Mouse (Mus musculus) limb, embryonic 11.5 days (tissue): ENCODE measurements around the gene Hhat. TPM values are rescaled to one million over a fixed set of nuclear protein-coding genes. Genes with fewer than 3 reads are reported as not detected.

Source experiments
- ATAC-seq: fragments of 200-750 bp; cut with Nextera tagmentation; 2 replicates; pipeline ENCODE4 v1.8.0; 2017; ENCODE audit warnings: low read depth; ENCODE audit not compliant: insufficient number of reproducible peaks, low FRiP score, low TSS enrichment
- DNase-seq: peaks from one replicate; pipeline ENCODE4 v3.0.0-alpha.2; 2015; ENCODE audit warnings: low spot score
- H3K27ac ChIP-seq: fragments of 300-500 bp; sonication (generic); replicated peaks from 2 replicates; pipeline ENCODE4 v1.5.1; 2014; ENCODE audit warnings: low read depth, mild to moderate bottlenecking, low read length
- H3K27me3 ChIP-seq: fragments of 300-500 bp; sonication (generic); 2 replicates; pipeline ENCODE4 v1.6.1; 2014; ENCODE audit warnings: mild to moderate bottlenecking, low read length, mixed read lengths; ENCODE audit not compliant: control insufficient read depth, insufficient read depth
- H3K36me3 ChIP-seq: fragments of 300-500 bp; sonication (generic); 2 replicates; pipeline ENCODE4 v1.6.1; 2014; ENCODE audit warnings: mild to moderate bottlenecking, low read length, moderate library complexity, mixed read lengths; ENCODE audit not compliant: control insufficient read depth, insufficient read depth
- H3K4me1 ChIP-seq: fragments of 300-500 bp; sonication (generic); 2 replicates; pipeline ENCODE4 v1.6.1; 2014; ENCODE audit warnings: low read length, mixed read lengths; ENCODE audit not compliant: control insufficient read depth, insufficient read depth
- H3K4me2 ChIP-seq: fragments of 300-500 bp; sonication (generic); 2 replicates; pipeline ENCODE4 v1.6.1; 2014; ENCODE audit warnings: low read depth, mild to moderate bottlenecking, moderate library complexity; ENCODE audit not compliant: severe bottlenecking
- H3K4me3 ChIP-seq: fragments of 300-500 bp; sonication (generic); 2 replicates; pipeline ENCODE4 v1.5.1; 2014; ENCODE audit warnings: low read depth, low read length
- H3K9ac ChIP-seq: fragments of 300-500 bp; sonication (generic); 2 replicates; pipeline ENCODE4 v1.6.1; 2014; ENCODE audit warnings: mild to moderate bottlenecking, low read length
- H3K9me3 ChIP-seq: fragments of 300-500 bp; sonication (generic); 2 replicates; pipeline ENCODE4 v1.6.1; 2016; ENCODE audit warnings: low read length; ENCODE audit not compliant: control insufficient read depth
- WGBS: fragments of 180-500 bp; shearing (Covaris S2); extraction: QIAGEN DNeasy Blood & Tissue Kit; methylation state at CpG from one replicate; pipeline ENCODE4 v1.1.7; 2014; 5-methylcytosine and 5-hydroxymethylcytosine counted together
- polyA plus RNA-seq: library from polyadenylated mRNA; unstranded; fragments of >200 nt; fragmentation: Nextera tagmentation; extraction: Ambion mirVana; gene quantifications from 2 replicates; pipeline ENCODE4 v1.2.1, GENCODE M21; 2014

The Hhat gene
- polyA plus RNA-seq, 1 experiment from 2014 or later = 16.6 TPM

DNA sequence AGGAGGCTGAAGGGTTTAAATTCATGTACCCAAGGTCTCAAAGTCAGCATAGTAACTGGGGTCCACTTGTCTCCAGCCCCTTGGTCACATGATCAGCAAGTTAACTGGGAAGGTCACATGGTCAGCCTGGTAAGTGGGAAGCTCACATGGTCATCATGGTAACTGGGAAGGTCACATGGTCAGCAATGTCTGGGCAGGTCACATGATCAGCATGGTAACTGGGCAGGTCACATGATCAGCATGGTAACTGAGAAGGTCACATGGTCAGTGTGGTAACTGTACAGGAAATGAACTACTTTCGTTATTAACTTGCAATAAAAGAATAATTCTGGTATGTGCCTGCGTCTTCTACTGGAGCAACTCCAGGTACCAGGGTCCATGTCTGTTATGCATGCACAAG, 29.1 kb downstream of the Hhat start:
- H3K9ac ChIP-seq = no peak overlapping the region
- H3K4me1 ChIP-seq = peaks cover 2% of the 10 kb centered on the region; the same call in 1 of the 2 replicates
- no peak overlapping the region for H3K4me3 ChIP-seq
- no peak overlapping the region for H3K27ac ChIP-seq
- no peaks in the 10 kb centered on the region for H3K36me3 ChIP-seq
- H3K27me3 ChIP-seq = no peaks in the 10 kb centered on the region
- DNase-seq (no peak), ATAC-seq (no peak)
- H3K4me2 ChIP-seq = no peak overlapping the region
- 96% methylated on average over 2 of the region's 2 CpGs for WGBS
- no peaks in the 10 kb centered on the region for H3K9me3 ChIP-seq

DNA sequence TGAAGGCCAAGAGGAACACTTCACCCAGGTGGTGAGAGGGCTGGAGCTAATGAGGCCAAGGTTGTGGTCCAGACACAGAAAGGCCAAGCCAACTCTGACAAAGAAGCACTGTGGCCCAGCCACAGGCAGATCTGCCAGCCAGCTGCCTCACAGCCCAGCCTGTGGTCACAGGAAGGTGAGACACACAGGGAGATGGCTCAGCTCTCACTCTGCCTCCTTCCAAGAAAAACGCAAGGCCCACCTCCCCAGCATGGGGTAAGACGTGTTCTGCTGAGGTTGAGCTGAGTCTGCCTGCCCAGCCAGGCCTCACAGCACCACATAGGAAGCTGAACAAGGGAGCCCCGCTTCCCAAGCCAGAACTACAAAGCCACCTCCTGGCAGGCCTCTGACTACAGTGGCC, 34.5 kb downstream of the Hhat start:
- no peaks in the 10 kb centered on the region for H3K27me3 ChIP-seq
- H3K9ac ChIP-seq = peak overlapping the region; percentile 43
- H3K4me2 ChIP-seq = no peak overlapping the region
- ATAC-seq (peak; percentile 54; the same call in 1 of the 2 replicates), DNase-seq (peak; percentile 54)
- H3K27ac ChIP-seq = peak overlapping the region; percentile 89
- H3K36me3 ChIP-seq = no peaks in the 10 kb centered on the region
- H3K9me3 ChIP-seq = no peaks in the 10 kb centered on the region
- H3K4me1 ChIP-seq = peaks cover 14% of the 10 kb centered on the region
- WGBS = 48% methylated on average over 3 of the region's 3 CpGs
- no peak overlapping the region for H3K4me3 ChIP-seq

DNA sequence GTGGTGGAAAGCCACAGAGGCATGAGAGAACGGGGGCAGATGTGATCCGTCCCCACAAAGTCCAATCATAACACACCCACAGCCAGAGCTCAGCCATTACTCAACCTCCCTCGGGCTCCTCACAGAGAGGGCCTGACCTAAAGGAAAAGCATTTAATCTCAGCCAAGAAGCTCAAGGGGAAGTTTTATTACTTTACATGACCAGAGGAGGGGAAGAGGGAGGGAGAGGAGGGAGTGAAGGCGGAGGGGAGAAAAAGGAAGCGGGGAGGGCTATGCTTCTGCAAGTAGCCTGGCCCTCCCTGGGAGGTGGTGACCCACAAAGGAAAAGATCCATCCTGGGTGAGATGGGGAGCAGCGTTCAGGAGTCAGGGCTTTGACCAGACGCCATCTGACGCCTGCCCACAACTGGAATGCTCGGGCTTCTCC, 35.0 kb downstream of the Hhat start:
- DNase-seq (peak; percentile 45), ATAC-seq (peak; percentile 28; the same call in 1 of the 2 replicates)
- 37% methylated on average over 9 of the region's 9 CpGs for WGBS
- no peaks in the 10 kb centered on the region for H3K9me3 ChIP-seq
- H3K27me3 ChIP-seq = no peaks in the 10 kb centered on the region
- H3K27ac ChIP-seq = peak overlapping the region; percentile 89
- H3K9ac ChIP-seq = peak overlapping the region; percentile 43; the same call in 1 of the 2 replicates
- no peaks in the 10 kb centered on the region for H3K36me3 ChIP-seq
- H3K4me3 ChIP-seq = no peak overlapping the region
- 0 out of 2 replicates have a peak overlapping the region, but pooled peaks have one; percentile 2 for H3K4me2 ChIP-seq
- peaks cover 14% of the 10 kb centered on the region for H3K4me1 ChIP-seq

DNA sequence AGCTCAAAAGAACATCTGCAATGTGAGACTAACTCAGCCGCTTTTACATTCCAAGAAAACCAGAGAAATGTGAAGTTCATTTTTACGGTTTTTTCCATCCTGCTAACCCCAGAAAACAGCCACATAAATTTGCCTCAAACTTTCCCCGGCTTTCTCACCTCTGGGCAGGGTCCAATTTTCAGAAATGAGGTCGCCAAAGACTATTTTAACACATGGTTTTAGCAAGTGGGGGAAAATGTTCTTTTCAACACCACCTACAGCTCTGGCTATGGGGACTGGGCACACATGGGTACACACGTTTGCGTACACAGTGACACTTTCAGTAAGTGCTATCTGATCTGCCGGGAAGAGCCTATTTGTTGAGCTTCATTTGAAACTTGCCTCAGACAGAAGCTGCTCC, 40.5 kb downstream of the Hhat start:
- Histone ChIP-seq H3K27ac (no peak overlapping the region), H3K27me3 (no peaks in the 10 kb centered on the region), H3K9me3 (no peaks in the 10 kb centered on the region), H3K4me2 (no peak overlapping the region), H3K9ac (no peak overlapping the region), H3K4me1 (no peaks in the 10 kb centered on the region; the same call in 1 of the 2 replicates), H3K36me3 (no peaks in the 10 kb centered on the region), H3K4me3 (no peak overlapping the region)
- ATAC-seq = no peak
- no peak for DNase-seq
- WGBS = 71% methylated on average over 7 of the region's 7 CpGs

DNA sequence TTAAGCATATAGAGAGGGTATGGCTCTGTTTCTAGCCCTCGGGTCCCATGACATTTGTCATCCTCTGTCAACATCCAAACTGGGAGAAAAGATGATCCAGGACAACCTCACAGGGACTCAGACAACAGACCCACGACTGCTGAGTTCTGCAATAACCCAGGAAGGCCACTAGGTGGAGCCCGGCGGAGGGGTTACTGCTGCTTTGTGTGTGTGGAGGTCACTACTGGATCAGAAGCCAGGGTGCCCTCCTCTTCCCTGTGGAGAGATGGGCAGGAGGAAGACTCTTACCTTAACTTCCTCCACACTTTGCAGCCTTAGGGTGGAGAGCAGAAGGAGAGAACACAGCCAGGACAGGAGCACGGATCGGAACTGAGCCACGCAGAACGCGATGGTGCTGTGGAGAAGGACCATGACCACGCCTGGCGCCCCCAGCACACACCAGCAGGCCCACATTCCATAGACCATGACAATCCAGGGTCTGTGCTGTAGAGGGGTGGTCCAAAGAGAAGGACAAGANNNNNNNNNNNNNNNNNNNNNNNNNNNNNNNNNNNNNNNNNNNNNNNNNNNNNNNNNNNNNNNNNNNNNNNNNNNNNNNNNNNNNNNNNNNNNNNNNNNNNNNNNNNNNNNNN, 43.9 kb downstream of the Hhat start:
- H3K4me2 ChIP-seq = no peak overlapping the region
- H3K36me3 ChIP-seq = no peaks in the 10 kb centered on the region
- 52% methylated on average over 11 of the region's 11 CpGs for WGBS
- H3K9ac ChIP-seq = no peak overlapping the region
- H3K9me3 ChIP-seq = no peaks in the 10 kb centered on the region
- no peaks in the 10 kb centered on the region for H3K27me3 ChIP-seq
- no peaks in the 10 kb centered on the region for H3K4me1 ChIP-seq
- ATAC-seq (peak; percentile 61; the same call in 1 of the 2 replicates), DNase-seq (peak; percentile 84)
- H3K4me3 ChIP-seq = no peak overlapping the region
- H3K27ac ChIP-seq = no peak overlapping the region

DNA sequence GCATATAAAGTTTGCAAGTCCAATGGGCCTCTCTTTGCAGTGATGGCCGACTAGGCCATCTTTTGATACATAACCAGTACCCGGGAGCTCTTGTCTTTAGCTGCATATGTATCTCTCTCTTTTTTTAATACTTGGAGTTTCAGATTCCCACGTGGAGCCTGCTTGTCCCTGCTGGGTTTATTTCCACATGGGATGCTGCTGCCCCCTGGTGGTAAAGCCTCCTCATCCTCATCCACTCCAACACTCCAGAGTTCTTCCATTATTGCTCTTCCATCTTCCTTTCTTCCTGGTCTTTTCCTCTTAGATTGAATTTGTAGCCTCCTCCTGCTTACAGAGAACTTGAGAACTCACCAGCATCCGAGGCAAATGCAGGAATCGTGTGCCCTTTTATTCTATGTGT, 48.9 kb downstream of the Hhat start:
- Histone ChIP-seq H3K4me2 (no peak overlapping the region), H3K4me1 (no peaks in the 10 kb centered on the region), H3K9ac (no peak overlapping the region), H3K4me3 (no peak overlapping the region), H3K9me3 (no peaks in the 10 kb centered on the region), H3K27me3 (no peaks in the 10 kb centered on the region), H3K27ac (no peak overlapping the region), H3K36me3 (no peaks in the 10 kb centered on the region)
- ATAC-seq (no peak), DNase-seq (peak; percentile 87)
- WGBS = 35% methylated on average over 5 of the region's 5 CpGs

DNA sequence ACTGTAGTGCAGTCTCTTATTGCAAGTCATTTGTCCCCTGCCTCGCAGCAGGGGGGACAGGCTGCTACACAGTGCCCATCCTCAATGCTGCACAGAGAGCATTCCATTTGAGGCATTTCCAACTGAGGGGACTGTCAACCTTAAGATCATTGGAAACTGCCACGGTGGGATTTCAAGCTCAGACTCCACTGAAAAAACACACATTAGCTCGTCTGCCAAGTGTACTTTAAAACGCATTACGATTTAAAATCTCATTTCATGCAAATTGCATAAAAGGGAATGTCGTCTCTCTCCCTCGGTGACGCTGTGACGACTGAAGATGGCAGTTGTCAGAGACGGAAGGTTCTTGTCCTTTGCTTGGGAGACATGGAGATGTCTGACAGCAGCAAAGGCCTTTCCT, 50.9 kb downstream of the Hhat start:
- ATAC-seq = no peak
- no peaks in the 10 kb centered on the region for H3K4me1 ChIP-seq
- WGBS = 83% methylated on average over 10 of the region's 10 CpGs

DNA sequence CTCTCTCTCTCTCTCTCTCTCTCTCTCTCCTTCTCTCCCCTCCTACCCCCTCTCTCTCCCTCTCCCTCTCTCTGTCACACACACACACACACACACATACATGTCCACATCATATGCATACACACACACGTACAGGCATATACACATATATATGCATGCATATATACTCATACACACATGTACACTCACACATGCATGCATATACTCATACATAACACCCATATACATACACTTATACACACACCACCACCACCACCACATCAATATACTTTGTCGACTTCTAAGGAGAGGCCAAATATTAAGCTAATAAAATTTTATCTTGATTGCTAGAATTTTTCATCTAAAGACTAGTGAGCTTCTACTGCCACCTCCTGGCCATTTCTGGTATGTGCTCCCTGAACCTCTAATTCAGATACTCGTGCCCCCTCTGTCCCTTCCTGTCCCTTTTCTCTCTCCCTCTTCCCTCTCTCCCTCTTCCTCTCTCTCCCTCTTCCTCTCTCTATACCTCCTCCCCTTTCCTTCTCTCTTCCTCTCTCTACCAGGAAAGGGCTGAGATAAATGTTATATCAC, 59.2 kb downstream of the Hhat start:
- Histone ChIP-seq H3K4me1 (no peaks in the 10 kb centered on the region), H3K4me2 (no peak overlapping the region), H3K36me3 (no peaks in the 10 kb centered on the region), H3K27ac (no peak overlapping the region), H3K4me3 (no peak overlapping the region), H3K9me3 (no peaks in the 10 kb centered on the region), H3K9ac (no peak overlapping the region), H3K27me3 (no peaks in the 10 kb centered on the region)
- peak; percentile 73 for DNase-seq
- 33% methylated on average over 3 of the region's 3 CpGs for WGBS
- ATAC-seq = no peak

More for the DNA sequence above, 50.9 kb downstream of the Hhat start:
- H3K9ac ChIP-seq = no peak overlapping the region
- DNase-seq = no peak
- no peaks in the 10 kb centered on the region for H3K9me3 ChIP-seq
- H3K36me3 ChIP-seq = no peaks in the 10 kb centered on the region
- no peak overlapping the region for H3K27ac ChIP-seq
- no peak overlapping the region for H3K4me3 ChIP-seq
- H3K4me2 ChIP-seq = no peak overlapping the region
- H3K27me3 ChIP-seq = no peaks in the 10 kb centered on the region
